In the genomic region with DNA sequence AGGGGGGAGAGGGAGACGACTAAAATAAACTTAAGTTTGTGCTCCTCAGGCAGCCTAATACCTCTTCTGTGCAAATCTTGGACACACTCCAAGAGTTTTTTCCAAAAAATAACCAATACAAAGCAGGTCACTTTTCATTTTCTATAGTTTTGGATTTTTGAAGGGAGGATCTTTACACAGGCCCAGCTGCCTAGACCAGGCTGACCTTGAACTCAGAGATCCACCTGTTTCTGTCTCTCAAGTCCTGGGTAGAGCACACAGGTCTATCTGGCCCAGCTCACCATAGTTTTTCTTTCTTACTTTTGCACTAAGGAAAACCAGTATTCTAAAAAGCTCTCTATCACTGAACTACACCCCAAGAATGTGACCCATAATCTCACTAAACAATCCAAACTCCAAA, we compare ENCODE assay signal across 8 mouse cellular contexts. TPM values are rescaled to one million over a fixed set of nuclear protein-coding genes. Genes with fewer than 3 reads are reported as not detected.
DNase-seq lines count a peak whose midpoint lies in the region; ATAC-seq lines count a peak whose summit lies in the region.

No protein-coding gene starts in this region.

- peak overlapping the region; percentile 91 for H3K9ac ChIP-seq in lung, embryonic 16.5 days (ENCODE audit: low read length)
- H3K9ac ChIP-seq in forebrain, embryonic 11.5 days (ENCODE audit: low read length): no peak overlapping the region
- H3K9ac ChIP-seq in limb, embryonic 11.5 days (ENCODE audit: low read length): no peak overlapping the region
- H3K9ac ChIP-seq in neural tube, embryonic 15.5 days (replicated peaks): peak overlapping the region; percentile 86; the same call in 1 of the 2 replicates

- H3K27me3 ChIP-seq in lung, embryonic 16.5 days (ENCODE audit: control insufficient read depth, insufficient read depth, low read depth, low read length): no peaks in the 10 kb centered on the region
- H3K27me3 ChIP-seq in forebrain, embryonic 11.5 days (ENCODE audit: control insufficient read depth, insufficient read depth, low read length): no peaks in the 10 kb centered on the region
- H3K27me3 ChIP-seq in limb, embryonic 11.5 days (ENCODE audit: control insufficient read depth, insufficient read depth, low read length): no peaks in the 10 kb centered on the region
- H3K27me3 ChIP-seq in neural tube, embryonic 15.5 days (replicated peaks): no peaks in the 10 kb centered on the region

- H3K27ac ChIP-seq in lung, embryonic 16.5 days (ENCODE audit: low read length): no peak overlapping the region
- H3K27ac ChIP-seq in forebrain, embryonic 11.5 days (ENCODE audit: low read depth, low read length): no peak overlapping the region
- no peak overlapping the region for H3K27ac ChIP-seq in limb, embryonic 11.5 days (replicated peaks; ENCODE audit: low read depth, low read length)
- H3K27ac ChIP-seq in neural tube, embryonic 15.5 days (replicated peaks): no peak overlapping the region

- no peak for ATAC-seq in lung, embryonic 16.5 days (ENCODE audit: low read depth)
- ATAC-seq in forebrain, embryonic 11.5 days (replicated peaks; ENCODE audit: low FRiP score): no peak
- no peak for ATAC-seq in limb, embryonic 11.5 days (ENCODE audit: insufficient number of reproducible peaks, low FRiP score, low TSS enrichment, low read depth)
- no peak for ATAC-seq in neural tube, embryonic 15.5 days (ENCODE audit: low FRiP score)

- no peak for DNase-seq in lung, postnatal 10 days
- no peak for DNase-seq in forebrain, embryonic 11.5 days (ENCODE audit: low spot score)
- DNase-seq in limb, embryonic 11.5 days (ENCODE audit: low spot score): no peak
- no peak for DNase-seq in thymus, postnatal 0 days (ENCODE audit: low spot score)
- no peak for DNase-seq in urinary bladder, adult 2 months (ENCODE audit: low spot score)
- no peak for DNase-seq in left cerebral cortex, adult 11 months (ENCODE audit: low spot score)

- H3K4me3 ChIP-seq in lung, embryonic 16.5 days (ENCODE audit: low read length): peak overlapping the region; percentile 76
- peak overlapping the region; percentile 57; the same call in 1 of the 2 replicates for H3K4me3 ChIP-seq in forebrain, embryonic 11.5 days (ENCODE audit: low read depth, low read length)
- peak overlapping the region; percentile 56; the same call in 1 of the 2 replicates for H3K4me3 ChIP-seq in limb, embryonic 11.5 days (ENCODE audit: low read depth, low read length)
- no peak overlapping the region; the same call in 1 of the 2 replicates for H3K4me3 ChIP-seq in neural tube, embryonic 15.5 days (replicated peaks)

- 9% methylated on average over 1 of the region's 1 CpGs for WGBS in lung, embryonic 16.5 days
- WGBS in forebrain, embryonic 11.5 days: 88% methylated on average over 1 of the region's 1 CpGs
- 81% methylated on average over 1 of the region's 1 CpGs for WGBS in limb, embryonic 11.5 days
- WGBS in neural tube, embryonic 15.5 days: 69% methylated on average over 1 of the region's 1 CpGs

- no peaks in the 10 kb centered on the region for H3K9me3 ChIP-seq in lung, embryonic 16.5 days (ENCODE audit: control insufficient read depth, low read length)
- no peaks in the 10 kb centered on the region for H3K9me3 ChIP-seq in forebrain, embryonic 11.5 days (ENCODE audit: control insufficient read depth, low read length)
- no peaks in the 10 kb centered on the region for H3K9me3 ChIP-seq in limb, embryonic 11.5 days (ENCODE audit: control insufficient read depth, low read length)
- H3K9me3 ChIP-seq in neural tube, embryonic 15.5 days (replicated peaks): no peaks in the 10 kb centered on the region

- peaks cover 35% of the 10 kb centered on the region for H3K4me1 ChIP-seq in lung, embryonic 16.5 days (replicated peaks; ENCODE audit: control insufficient read depth, insufficient read depth, low read length)
- H3K4me1 ChIP-seq in forebrain, embryonic 11.5 days (replicated peaks; ENCODE audit: control insufficient read depth, insufficient read depth, low read length): peaks cover 9% of the 10 kb centered on the region; the same call in 1 of the 2 replicates
- peaks cover 16% of the 10 kb centered on the region for H3K4me1 ChIP-seq in limb, embryonic 11.5 days (ENCODE audit: control insufficient read depth, insufficient read depth, low read length)
- H3K4me1 ChIP-seq in neural tube, embryonic 15.5 days: peaks cover 42% of the 10 kb centered on the region

- peak overlapping the region; percentile 82 for H3K4me2 ChIP-seq in lung, embryonic 16.5 days (ENCODE audit: low read depth, low read length)
- H3K4me2 ChIP-seq in forebrain, embryonic 11.5 days (ENCODE audit: low read depth, low read length, severe bottlenecking): peak overlapping the region; percentile 73; the same call in 1 of the 2 replicates
- no peak overlapping the region for H3K4me2 ChIP-seq in limb, embryonic 11.5 days (ENCODE audit: low read depth, severe bottlenecking)
- peak overlapping the region; percentile 73 for H3K4me2 ChIP-seq in neural tube, embryonic 15.5 days

- no peaks in the 10 kb centered on the region for H3K36me3 ChIP-seq in lung, embryonic 16.5 days (ENCODE audit: control insufficient read depth, insufficient read depth, low read length)
- no peaks in the 10 kb centered on the region; the same call in 1 of the 2 replicates for H3K36me3 ChIP-seq in forebrain, embryonic 11.5 days (ENCODE audit: control insufficient read depth, insufficient read depth, low read length)
- peaks cover 3% of the 10 kb centered on the region; the same call in 1 of the 2 replicates for H3K36me3 ChIP-seq in limb, embryonic 11.5 days (ENCODE audit: control insufficient read depth, insufficient read depth, low read length)
- H3K36me3 ChIP-seq in neural tube, embryonic 15.5 days: no peaks in the 10 kb centered on the region

RNA-seq across cellular contexts. Expression of gene Thrap3, which starts 2.5 kb away (rescaled TPM):
- polyA plus RNA-seq in lung, embryonic 16.5 days (2015; fragmentation: Nextera tagmentation; extraction: Ambion mirVana): 197 and 213 TPM in 2 replicates
- polyA plus RNA-seq in forebrain, embryonic 11.5 days (2014; fragmentation: Nextera tagmentation; extraction: Ambion mirVana): 251 and 263 TPM in 2 replicates
- polyA plus RNA-seq in limb, embryonic 11.5 days (2014; fragmentation: Nextera tagmentation; extraction: Ambion mirVana): 247 and 264 TPM in 2 replicates
- 127 and 133 TPM in 2 replicates for polyA plus RNA-seq in neural tube, embryonic 15.5 days (2015; fragmentation: Nextera tagmentation; extraction: Ambion mirVana)
- 173 and 202 TPM in 2 replicates for polyA plus RNA-seq in thymus, postnatal 0 days (2015; fragmentation: Nextera tagmentation; extraction: Ambion mirVana)
- polyA plus RNA-seq in urinary bladder, adult 2 months (2012; rRNA removed): 111 and 130 TPM in 2 replicates

RNA-seq across cellular contexts. Expression of gene Sh3d21, which starts 36.7 kb away (rescaled TPM):
- polyA plus RNA-seq in lung, embryonic 16.5 days (2015; fragmentation: Nextera tagmentation; extraction: Ambion mirVana): 9.2 and 12.3 TPM in 2 replicates
- polyA plus RNA-seq in forebrain, embryonic 11.5 days (2014; fragmentation: Nextera tagmentation; extraction: Ambion mirVana): 1.6 TPM in 2 replicates
- polyA plus RNA-seq in limb, embryonic 11.5 days (2014; fragmentation: Nextera tagmentation; extraction: Ambion mirVana): 5.4 and 5.5 TPM in 2 replicates
- 1.4 and 2.6 TPM in 2 replicates for polyA plus RNA-seq in neural tube, embryonic 15.5 days (2015; fragmentation: Nextera tagmentation; extraction: Ambion mirVana)
- polyA plus RNA-seq in thymus, postnatal 0 days (2015; fragmentation: Nextera tagmentation; extraction: Ambion mirVana): 2.2 and 2.7 TPM in 2 replicates
- 10.1 and 11.8 TPM in 2 replicates for polyA plus RNA-seq in urinary bladder, adult 2 months (2012; rRNA removed)

RNA-seq across cellular contexts. Expression of gene Eva1b, which starts 52.5 kb away (rescaled TPM):
- polyA plus RNA-seq in lung, embryonic 16.5 days (2015; fragmentation: Nextera tagmentation; extraction: Ambion mirVana): 98.0 and 108 TPM in 2 replicates
- polyA plus RNA-seq in forebrain, embryonic 11.5 days (2014; fragmentation: Nextera tagmentation; extraction: Ambion mirVana): 18.6 and 19.0 TPM in 2 replicates
- 64.3 and 70.3 TPM in 2 replicates for polyA plus RNA-seq in limb, embryonic 11.5 days (2014; fragmentation: Nextera tagmentation; extraction: Ambion mirVana)
- polyA plus RNA-seq in neural tube, embryonic 15.5 days (2015; fragmentation: Nextera tagmentation; extraction: Ambion mirVana): 13.3 and 19.1 TPM in 2 replicates
- polyA plus RNA-seq in thymus, postnatal 0 days (2015; fragmentation: Nextera tagmentation; extraction: Ambion mirVana): 28.2 and 28.7 TPM in 2 replicates
- polyA plus RNA-seq in urinary bladder, adult 2 months (2012; rRNA removed): 64.1 and 68.0 TPM in 2 replicates

RNA-seq across cellular contexts. Expression of gene Map7d1, which starts 56.1 kb away (rescaled TPM):
- polyA plus RNA-seq in lung, embryonic 16.5 days (2015; fragmentation: Nextera tagmentation; extraction: Ambion mirVana): 26.0 and 26.9 TPM in 2 replicates
- polyA plus RNA-seq in forebrain, embryonic 11.5 days (2014; fragmentation: Nextera tagmentation; extraction: Ambion mirVana): 80.6 and 83.5 TPM in 2 replicates
- polyA plus RNA-seq in limb, embryonic 11.5 days (2014; fragmentation: Nextera tagmentation; extraction: Ambion mirVana): 54.6 and 61.2 TPM in 2 replicates
- polyA plus RNA-seq in neural tube, embryonic 15.5 days (2015; fragmentation: Nextera tagmentation; extraction: Ambion mirVana): 65.4 and 79.7 TPM in 2 replicates
- 15.9 and 18.2 TPM in 2 replicates for polyA plus RNA-seq in thymus, postnatal 0 days (2015; fragmentation: Nextera tagmentation; extraction: Ambion mirVana)
- polyA plus RNA-seq in urinary bladder, adult 2 months (2012; rRNA removed): 103 and 127 TPM in 2 replicates

Comparison
In these comparisons a context has a peak if more than half of its experiments do, and no peak if none do; other contexts are left out.
1. H3K9ac ChIP-seq: peak in lung, embryonic 16.5 days (single experiment) and neural tube, embryonic 15.5 days (single experiment); none in forebrain, embryonic 11.5 days (single experiment) and limb, embryonic 11.5 days (single experiment).